Mouse (Mus musculus) lung, embryonic 14.5 days (tissue): ENCODE measurements around the gene Gm4177. TPM values are rescaled to one million over a fixed set of nuclear protein-coding genes. Genes with fewer than 3 reads are reported as not detected.
"Not testable (repeated sequence)": the region's sequence is repeated elsewhere in the genome, so short reads cannot be mapped to it uniquely, and the experiment has no call there.

ENCODE experiments used
- ATAC-seq: fragments of 200-750 bp; cut with Nextera tagmentation; 2 replicates; pipeline ENCODE4 v1.8.0; 2017; ENCODE audit warnings: mild to moderate bottlenecking, moderate TSS enrichment, moderate library complexity; ENCODE audit not compliant: insufficient read depth
- DNase-seq: peaks from one replicate; pipeline ENCODE4 v3.0.0-alpha.2; 2015
- H3K27ac ChIP-seq: fragments of 300-500 bp; sonication (generic); 2 replicates; pipeline ENCODE4 v1.5.1; 2014; ENCODE audit warnings: low read depth, mild to moderate bottlenecking, moderate library complexity
- H3K27me3 ChIP-seq: fragments of 300-500 bp; sonication (generic); 2 replicates; pipeline ENCODE4 v1.6.1; 2014; ENCODE audit warnings: low read length, control low read depth; ENCODE audit not compliant: insufficient read depth
- H3K36me3 ChIP-seq: fragments of 300-500 bp; sonication (generic); 2 replicates; pipeline ENCODE4 v1.6.1; 2014; ENCODE audit warnings: control low read depth; ENCODE audit not compliant: insufficient read depth
- H3K4me1 ChIP-seq: fragments of 300-500 bp; sonication (generic); 2 replicates; pipeline ENCODE4 v1.6.1; 2014; ENCODE audit warnings: antibody characterized with exemption, control low read depth; ENCODE audit not compliant: insufficient read depth
- H3K4me2 ChIP-seq: fragments of 300-500 bp; sonication (generic); 2 replicates; pipeline ENCODE4 v1.6.1; 2014; ENCODE audit warnings: mild to moderate bottlenecking
- H3K4me3 ChIP-seq: fragments of 300-500 bp; sonication (generic); 2 replicates; pipeline ENCODE4 v1.5.1; 2014; ENCODE audit warnings: low read depth, low read length
- H3K9ac ChIP-seq: fragments of 300-500 bp; sonication (generic); 2 replicates; pipeline ENCODE4 v1.6.1; 2014
- H3K9me3 ChIP-seq: fragments of 300-500 bp; sonication (generic); 2 replicates; pipeline ENCODE4 v1.6.1; 2016; ENCODE audit warnings: low read depth, low read length, control low read depth
- WGBS: fragments of 180-500 bp; shearing (Covaris S2); extraction: QIAGEN DNeasy Blood & Tissue Kit; methylation state at CpG from one replicate; pipeline ENCODE4 v1.1.7; 2014; 5-methylcytosine and 5-hydroxymethylcytosine counted together
- polyA plus RNA-seq: library from polyadenylated mRNA; unstranded; fragments of >200 nt; fragmentation: Nextera tagmentation; extraction: Ambion mirVana; gene quantifications from 2 replicates; pipeline ENCODE4 v1.2.1, GENCODE M21; 2014

Gene Gm4177
- polyA plus RNA-seq, result not detected in 2 replicates

- not testable (repeated sequence) for H3K27me3 ChIP-seq, H3K9me3 ChIP-seq, H3K9ac ChIP-seq, H3K4me1 ChIP-seq, ATAC-seq, H3K4me2 ChIP-seq, H3K27ac ChIP-seq, H3K4me3 ChIP-seq, H3K36me3 ChIP-seq, DNase-seq
- no CpG with 5 or more reads among the region's 3 CpGs for WGBS
These were observed at the start of gene Gm4177 for GRCm38 (mm10) chr7:21796628-21797027. Gene Gm4177, minus strand, starts transcription at chr7:21796728.

GRCm38 (mm10) chr7:21844167-21844566 lies 47.6 kb upstream of the Gm4177 start, which contains the start of gene Gm5725:
Gene Gm5725, minus strand, starts transcription at chr7:21844267.
- DNase-seq, H3K4me1 ChIP-seq, H3K27ac ChIP-seq, H3K27me3 ChIP-seq, H3K4me3 ChIP-seq, H3K36me3 ChIP-seq, ATAC-seq, H3K9ac ChIP-seq, H3K4me2 ChIP-seq, H3K9me3 ChIP-seq: not testable (repeated sequence)
- WGBS, result no CpG with 5 or more reads among the region's 1 CpGs

- not testable (repeated sequence) for H3K9ac ChIP-seq, H3K27me3 ChIP-seq, H3K4me1 ChIP-seq, H3K4me3 ChIP-seq, DNase-seq, H3K27ac ChIP-seq, H3K9me3 ChIP-seq, H3K4me2 ChIP-seq, H3K36me3 ChIP-seq, ATAC-seq
- no CpG with 5 or more reads among the region's 1 CpGs for WGBS
These were observed 35.5 kb upstream of the Gm4177 start, which contains the start of gene Vmn1r135 for GRCm38 (mm10) chr7:21832051-21832450. Gene Vmn1r135, plus strand, starts transcription at chr7:21832351.

- H3K4me1 ChIP-seq, H3K4me3 ChIP-seq, DNase-seq, H3K9ac ChIP-seq, H3K27me3 ChIP-seq, H3K36me3 ChIP-seq, ATAC-seq, H3K27ac ChIP-seq, H3K9me3 ChIP-seq, H3K4me2 ChIP-seq: not testable (repeated sequence)
- WGBS, result no CpG with 5 or more reads among the region's 5 CpGs
These were observed 35.2 kb downstream of the Gm4177 start, which contains the start of gene Gm4175 for GRCm38 (mm10) chr7:21761375-21761774. Gene Gm4175, minus strand, starts transcription at chr7:21761475.

Other genes starting within 250 kb of the Gm4177 start
- not detected in 2 replicates for gene Vmn1r132, start 182.6 kb downstream of the Gm4177 start, polyA plus RNA-seq
- not detected in 2 replicates for gene Gm4175, start 35.3 kb downstream of the Gm4177 start, polyA plus RNA-seq
- gene Vmn1r135, start 35.6 kb upstream of the Gm4177 start, polyA plus RNA-seq, result not detected in 2 replicates
- not detected in 2 replicates for gene Gm5725, start 47.5 kb upstream of the Gm4177 start, polyA plus RNA-seq
- not detected in 2 replicates for gene Gm5891, start 124.6 kb upstream of the Gm4177 start, polyA plus RNA-seq
- not detected in 2 replicates for gene Vmn1r137, start 197.9 kb upstream of the Gm4177 start, polyA plus RNA-seq
- gene Vmn1r138, start 232.2 kb upstream of the Gm4177 start, polyA plus RNA-seq, result not detected in 2 replicates